Mouse (Mus musculus) adrenal gland, postnatal 10 days (tissue): ENCODE measurements at regions not wholly inside any gene's neighbourhood (a gene's known extent, or its start where the extent isn't known, plus 50 kb on each side); places are given as distances from the start of the nearest gene placed in this dataset.

ENCODE experiments used
- DNase-seq: peaks from one replicate; pipeline ENCODE4 v3.0.0; 2021; ENCODE audit warnings: mixed read lengths

- no peak for DNase-seq
Measured at GRCm38 (mm10) chr1:137746129-137746528, 429.4 kb downstream of the Ptprc start.

- no peak for DNase-seq
Measured at GRCm38 (mm10) chr1:137738157-137738851, 437.2 kb downstream of the Ptprc start.

- DNase-seq, result no peak
Measured at GRCm38 (mm10) chr1:137703882-137704281, 471.6 kb downstream of the Ptprc start.

GRCm38 (mm10) chr1:137698876-137699275 lies 476.6 kb downstream of the Ptprc start:
- DNase-seq, result no peak

- no peak for DNase-seq
Measured at GRCm38 (mm10) chr1:137697289-137697688, 478.2 kb downstream of the Ptprc start.

GRCm38 (mm10) chr1:137696796-137697195 lies 478.7 kb downstream of the Ptprc start:
- no peak for DNase-seq

- no peak for DNase-seq
Measured at GRCm38 (mm10) chr1:137695751-137696150, 479.8 kb downstream of the Ptprc start.

- no peak for DNase-seq
Measured at GRCm38 (mm10) chr1:137692525-137692924, 483.0 kb downstream of the Ptprc start.

- DNase-seq, result no peak
Measured at GRCm38 (mm10) chr1:137690860-137691595, 484.5 kb downstream of the Ptprc start.

GRCm38 (mm10) chr1:137670650-137671049 lies 504.9 kb downstream of the Ptprc start:
- DNase-seq, result peak; percentile 7

- no peak for DNase-seq
Measured at GRCm38 (mm10) chr1:137669849-137670248, 505.7 kb downstream of the Ptprc start.

GRCm38 (mm10) chr1:137658141-137658540 lies 517.4 kb downstream of the Ptprc start:
- no peak for DNase-seq

GRCm38 (mm10) chr1:137656900-137657458 lies 518.5 kb downstream of the Ptprc start:
- DNase-seq, result peak; percentile 54

- DNase-seq, result no peak
Measured at GRCm38 (mm10) chr1:137654171-137654570, 521.3 kb downstream of the Ptprc start.

- no peak for DNase-seq
Measured at GRCm38 (mm10) chr1:137653495-137653894, 522.0 kb downstream of the Ptprc start.

- DNase-seq, result no peak
Measured at GRCm38 (mm10) chr1:137650629-137651028, 524.9 kb downstream of the Ptprc start.

- no peak for DNase-seq
Measured at GRCm38 (mm10) chr1:137650082-137650481, 525.4 kb downstream of the Ptprc start.

GRCm38 (mm10) chr1:137648832-137649231 lies 526.7 kb downstream of the Ptprc start:
- DNase-seq, result no peak

GRCm38 (mm10) chr1:137644601-137645040 lies 530.9 kb downstream of the Ptprc start:
- DNase-seq, result no peak

GRCm38 (mm10) chr1:137643508-137643907 lies 532.0 kb downstream of the Ptprc start:
- DNase-seq, result no peak

- no peak for DNase-seq
Measured at GRCm38 (mm10) chr1:137640848-137641247, 534.7 kb downstream of the Ptprc start.

- DNase-seq, result no peak
Measured at GRCm38 (mm10) chr1:137636947-137637346, 538.6 kb downstream of the Ptprc start.

GRCm38 (mm10) chr1:137636321-137636944 lies 539.1 kb downstream of the Ptprc start:
- no peak for DNase-seq
